Mouse (Mus musculus): ENCODE measurements around the gene Gtsf1l. TPM values are rescaled to one million over a fixed set of nuclear protein-coding genes. Genes with fewer than 3 reads are reported as not detected.

The Gtsf1l gene
- polyA plus RNA-seq, 1 experiment from 2014 or later, result not detected

- peaks cover 16% of the 10 kb centered on the region; the same call in 1 of the 2 replicates for H3K36me3 ChIP-seq (ENCODE audit: control insufficient read depth, insufficient read depth, low read length)
- DNase-seq (ENCODE audit: low spot score, missing footprints) (no peak), ATAC-seq (ENCODE audit: low FRiP score) (0 out of 2 replicates have a peak, but pooled peaks have one; percentile 22)
- WGBS, result 84% methylated on average over 3 of the region's 3 CpGs
- no peaks in the 10 kb centered on the region for H3K27me3 ChIP-seq (ENCODE audit: control insufficient read depth, insufficient read depth, low read length)
- no peaks in the 10 kb centered on the region for H3K9me3 ChIP-seq (ENCODE audit: control insufficient read depth, low read length)
- no peak overlapping the region for H3K27ac ChIP-seq (ENCODE audit: low read depth, low read length)
- no peaks in the 10 kb centered on the region for H3K4me1 ChIP-seq (ENCODE audit: control insufficient read depth, insufficient read depth, low read length)
- no peak overlapping the region for H3K4me2 ChIP-seq
- H3K4me3 ChIP-seq (ENCODE audit: low read depth, low read length), result no peak overlapping the region
- H3K9ac ChIP-seq (ENCODE audit: low read length), result no peak overlapping the region
Observed at GRCm38 (mm10) chr2:163075234-163075633, 12.4 kb downstream of the Gtsf1l start.

- Histone ChIP-seq H3K4me2 (no peak overlapping the region), H3K9ac (ENCODE audit: low read length) (no peak overlapping the region), H3K27me3 (ENCODE audit: control insufficient read depth, insufficient read depth, low read length) (no peaks in the 10 kb centered on the region), H3K4me1 (ENCODE audit: control insufficient read depth, insufficient read depth, low read length) (no peaks in the 10 kb centered on the region), H3K9me3 (ENCODE audit: control insufficient read depth, low read length) (no peaks in the 10 kb centered on the region), H3K4me3 (ENCODE audit: low read depth, low read length) (no peak overlapping the region), H3K27ac (ENCODE audit: low read depth, low read length) (no peak overlapping the region), H3K36me3 (ENCODE audit: control insufficient read depth, insufficient read depth, low read length) (peaks cover 16% of the 10 kb centered on the region; the same call in 1 of the 2 replicates)
- ATAC-seq (ENCODE audit: low FRiP score), result no peak
- 88% methylated on average over 12 of the region's 12 CpGs for WGBS
- peak; percentile 76 for DNase-seq (ENCODE audit: low spot score, missing footprints)
Observed at GRCm38 (mm10) chr2:163074808-163075207, 12.8 kb downstream of the Gtsf1l start.

- Histone ChIP-seq H3K9me3 (ENCODE audit: control insufficient read depth, low read length) (no peaks in the 10 kb centered on the region), H3K4me3 (ENCODE audit: low read depth, low read length) (no peak overlapping the region), H3K36me3 (ENCODE audit: control insufficient read depth, insufficient read depth, low read length) (peaks cover 16% of the 10 kb centered on the region; the same call in 1 of the 2 replicates), H3K27ac (ENCODE audit: low read depth, low read length) (no peak overlapping the region), H3K4me1 (ENCODE audit: control insufficient read depth, insufficient read depth, low read length) (no peaks in the 10 kb centered on the region), H3K4me2 (no peak overlapping the region), H3K27me3 (ENCODE audit: control insufficient read depth, insufficient read depth, low read length) (no peaks in the 10 kb centered on the region), H3K9ac (ENCODE audit: low read length) (no peak overlapping the region)
- ATAC-seq (ENCODE audit: low FRiP score), result no peak
- peak; percentile 21 for DNase-seq (ENCODE audit: low spot score, missing footprints)
- 85% methylated on average over 7 of the region's 7 CpGs for WGBS
Observed at GRCm38 (mm10) chr2:163074006-163074405, 13.6 kb downstream of the Gtsf1l start.

GRCm38 (mm10) chr2:163073023-163073757 is 14.5 kb downstream of the Gtsf1l start:
- no peak overlapping the region for H3K4me2 ChIP-seq
- no peak overlapping the region for H3K4me3 ChIP-seq (ENCODE audit: low read depth, low read length)
- H3K36me3 ChIP-seq (ENCODE audit: control insufficient read depth, insufficient read depth, low read length), result peaks cover 17% of the 10 kb centered on the region
- no peak overlapping the region for H3K9ac ChIP-seq (ENCODE audit: low read length)
- ATAC-seq (ENCODE audit: low FRiP score) (no peak), DNase-seq (ENCODE audit: low spot score, missing footprints) (peak; percentile 19)
- H3K27ac ChIP-seq (ENCODE audit: low read depth, low read length), result no peak overlapping the region
- no peaks in the 10 kb centered on the region for H3K4me1 ChIP-seq (ENCODE audit: control insufficient read depth, insufficient read depth, low read length)
- no peaks in the 10 kb centered on the region for H3K27me3 ChIP-seq (ENCODE audit: control insufficient read depth, insufficient read depth, low read length)
- H3K9me3 ChIP-seq (ENCODE audit: control insufficient read depth, low read length), result no peaks in the 10 kb centered on the region
- 94% methylated on average over 9 of the region's 9 CpGs for WGBS

GRCm38 (mm10) chr2:163071590-163071989 is 16.1 kb downstream of the Gtsf1l start:
- 89% methylated on average over 3 of the region's 3 CpGs for WGBS
- Histone ChIP-seq H3K27ac (ENCODE audit: low read depth, low read length) (no peak overlapping the region), H3K4me1 (ENCODE audit: control insufficient read depth, insufficient read depth, low read length) (no peaks in the 10 kb centered on the region), H3K36me3 (ENCODE audit: control insufficient read depth, insufficient read depth, low read length) (peaks cover 18% of the 10 kb centered on the region), H3K9ac (ENCODE audit: low read length) (no peak overlapping the region), H3K9me3 (ENCODE audit: control insufficient read depth, low read length) (no peaks in the 10 kb centered on the region), H3K27me3 (ENCODE audit: control insufficient read depth, insufficient read depth, low read length) (no peaks in the 10 kb centered on the region), H3K4me3 (ENCODE audit: low read depth, low read length) (no peak overlapping the region), H3K4me2 (no peak overlapping the region)
- no peak for ATAC-seq (ENCODE audit: low FRiP score)
- peak; percentile 75 for DNase-seq (ENCODE audit: low spot score, missing footprints)

GRCm38 (mm10) chr2:163070213-163070612 is 17.4 kb downstream of the Gtsf1l start:
- Histone ChIP-seq H3K36me3 (ENCODE audit: control insufficient read depth, insufficient read depth, low read length) (peaks cover 18% of the 10 kb centered on the region), H3K27me3 (ENCODE audit: control insufficient read depth, insufficient read depth, low read length) (no peaks in the 10 kb centered on the region), H3K9ac (ENCODE audit: low read length) (no peak overlapping the region), H3K4me1 (ENCODE audit: control insufficient read depth, insufficient read depth, low read length) (no peaks in the 10 kb centered on the region), H3K9me3 (ENCODE audit: control insufficient read depth, low read length) (no peaks in the 10 kb centered on the region), H3K27ac (ENCODE audit: low read depth, low read length) (no peak overlapping the region), H3K4me3 (ENCODE audit: low read depth, low read length) (no peak overlapping the region), H3K4me2 (no peak overlapping the region)
- DNase-seq (ENCODE audit: low spot score, missing footprints) (no peak), ATAC-seq (ENCODE audit: low FRiP score) (no peak)
- WGBS, result 93% methylated on average over 3 of the region's 3 CpGs

- ATAC-seq (ENCODE audit: low FRiP score), result no peak
- no peak overlapping the region for H3K9ac ChIP-seq (ENCODE audit: low read length)
- peaks cover 15% of the 10 kb centered on the region for H3K36me3 ChIP-seq (ENCODE audit: control insufficient read depth, insufficient read depth, low read length)
Observed at GRCm38 (mm10) chr2:163067233-163067632, 20.4 kb downstream of the Gtsf1l start.

GRCm38 (mm10) chr2:163066326-163066725 is 21.3 kb downstream of the Gtsf1l start:
- no peaks in the 10 kb centered on the region for H3K9me3 ChIP-seq (ENCODE audit: control insufficient read depth, low read length)
- WGBS, result 90% methylated on average over 6 of the region's 6 CpGs

More at GRCm38 (mm10) chr2:163067233-163067632, 20.4 kb downstream of the Gtsf1l start:
- no peak overlapping the region for H3K4me3 ChIP-seq (ENCODE audit: low read depth, low read length)
- H3K4me1 ChIP-seq (ENCODE audit: control insufficient read depth, insufficient read depth, low read length), result no peaks in the 10 kb centered on the region
- WGBS, result 88% methylated on average over 1 of the region's 1 CpGs
- H3K9me3 ChIP-seq (ENCODE audit: control insufficient read depth, low read length), result no peaks in the 10 kb centered on the region
- no peak for DNase-seq (ENCODE audit: low spot score, missing footprints)
- H3K27ac ChIP-seq (ENCODE audit: low read depth, low read length), result no peak overlapping the region
- no peaks in the 10 kb centered on the region for H3K27me3 ChIP-seq (ENCODE audit: control insufficient read depth, insufficient read depth, low read length)
- no peak overlapping the region for H3K4me2 ChIP-seq

GRCm38 (mm10) chr2:163062119-163062508 is 25.5 kb downstream of the Gtsf1l start:
- WGBS, result 78% methylated on average over 6 of the region's 6 CpGs
- Histone ChIP-seq H3K27ac (ENCODE audit: low read depth, low read length) (no peak overlapping the region), H3K9ac (ENCODE audit: low read length) (no peak overlapping the region), H3K4me2 (no peak overlapping the region), H3K36me3 (ENCODE audit: control insufficient read depth, insufficient read depth, low read length) (peaks cover 5% of the 10 kb centered on the region; the same call in 1 of the 2 replicates), H3K9me3 (ENCODE audit: control insufficient read depth, low read length) (no peaks in the 10 kb centered on the region), H3K27me3 (ENCODE audit: control insufficient read depth, insufficient read depth, low read length) (no peaks in the 10 kb centered on the region), H3K4me1 (ENCODE audit: control insufficient read depth, insufficient read depth, low read length) (no peaks in the 10 kb centered on the region), H3K4me3 (ENCODE audit: low read depth, low read length) (no peak overlapping the region)
- ATAC-seq (ENCODE audit: low FRiP score) (no peak), DNase-seq (ENCODE audit: low spot score, missing footprints) (no peak)

More at GRCm38 (mm10) chr2:163066326-163066725, 21.3 kb downstream of the Gtsf1l start:
- ATAC-seq (ENCODE audit: low FRiP score) (no peak), DNase-seq (ENCODE audit: low spot score, missing footprints) (peak; percentile 39)
- H3K36me3 ChIP-seq (ENCODE audit: control insufficient read depth, insufficient read depth, low read length), result peaks cover 14% of the 10 kb centered on the region
- H3K9ac ChIP-seq (ENCODE audit: low read length), result no peak overlapping the region
- no peak overlapping the region for H3K4me2 ChIP-seq
- no peak overlapping the region for H3K4me3 ChIP-seq (ENCODE audit: low read depth, low read length)
- H3K4me1 ChIP-seq (ENCODE audit: control insufficient read depth, insufficient read depth, low read length), result no peaks in the 10 kb centered on the region
- no peak overlapping the region for H3K27ac ChIP-seq (ENCODE audit: low read depth, low read length)
- no peaks in the 10 kb centered on the region for H3K27me3 ChIP-seq (ENCODE audit: control insufficient read depth, insufficient read depth, low read length)
